Mouse (Mus musculus) embryonic facial prominence, embryonic 11.5 days (tissue): ENCODE measurements around the gene Sox4. TPM values are rescaled to one million over a fixed set of nuclear protein-coding genes. Genes with fewer than 3 reads are reported as not detected.
A peak's percentile ranks its signal among the peaks of the same experiment; 100 is the strongest.

ENCODE experiments used
- ATAC-seq: fragments of 200-750 bp; cut with Nextera tagmentation; replicated peaks from 2 replicates; pipeline ENCODE4 v1.8.0; 2017; ENCODE audit warnings: low read depth; ENCODE audit not compliant: insufficient number of reproducible peaks, low FRiP score, low TSS enrichment
- DNase-seq: peaks from one replicate; pipeline ENCODE4 v3.0.0-alpha.2; 2015; ENCODE audit warnings: low spot score
- H3K27ac ChIP-seq: fragments of 300-500 bp; sonication (generic); replicated peaks from 2 replicates; pipeline ENCODE4 v1.5.1; 2014; ENCODE audit warnings: mild to moderate bottlenecking, low read depth, low read length, control low read depth
- H3K27me3 ChIP-seq: fragments of 300-500 bp; sonication (generic); 2 replicates; pipeline ENCODE4 v1.6.1; 2014; ENCODE audit warnings: mild to moderate bottlenecking, low read length, moderate library complexity, mixed read lengths; ENCODE audit not compliant: control insufficient read depth, insufficient read depth
- H3K36me3 ChIP-seq: fragments of 300-500 bp; sonication (generic); replicated peaks from 2 replicates; pipeline ENCODE4 v1.6.1; 2014; ENCODE audit warnings: low read depth, mild to moderate bottlenecking, low read length, moderate library complexity, mixed read lengths; ENCODE audit not compliant: control insufficient read depth, insufficient read depth
- H3K4me1 ChIP-seq: fragments of 300-500 bp; sonication (generic); 2 replicates; pipeline ENCODE4 v1.6.1; 2014; ENCODE audit warnings: low read length, mixed read lengths; ENCODE audit not compliant: control insufficient read depth, insufficient read depth
- H3K4me2 ChIP-seq: fragments of 300-500 bp; sonication (generic); 2 replicates; pipeline ENCODE4 v1.6.1; 2014; ENCODE audit warnings: low read depth, mild to moderate bottlenecking, control low read depth, low read length, moderate library complexity
- H3K4me3 ChIP-seq: fragments of 300-500 bp; sonication (generic); 2 replicates; pipeline ENCODE4 v1.5.1; 2014; ENCODE audit warnings: low read depth, low read length, control low read depth
- H3K9ac ChIP-seq: fragments of 300-500 bp; sonication (generic); replicated peaks from 2 replicates; pipeline ENCODE4 v1.6.1; 2014; ENCODE audit warnings: mild to moderate bottlenecking, control low read depth, low read length
- H3K9me3 ChIP-seq: fragments of 300-500 bp; sonication (generic); replicated peaks from 2 replicates; pipeline ENCODE4 v1.6.1; 2016; ENCODE audit warnings: mild to moderate bottlenecking, low read length, inconsistent platforms, mixed read lengths; ENCODE audit not compliant: control insufficient read depth
- WGBS: fragments of 180-500 bp; shearing (Covaris S2); extraction: QIAGEN DNeasy Blood & Tissue Kit; methylation state at CpG from one replicate; pipeline ENCODE4 v1.1.7; 2014; 5-methylcytosine and 5-hydroxymethylcytosine counted together
- polyA plus RNA-seq: library from polyadenylated mRNA; unstranded; fragments of >200 nt; fragmentation: Nextera tagmentation; extraction: Ambion mirVana; gene quantifications from 2 replicates; pipeline ENCODE4 v1.2.1, GENCODE M21; 2014

The Sox4 gene
- polyA plus RNA-seq, result 111 and 126 TPM in 2 replicates

DNA sequence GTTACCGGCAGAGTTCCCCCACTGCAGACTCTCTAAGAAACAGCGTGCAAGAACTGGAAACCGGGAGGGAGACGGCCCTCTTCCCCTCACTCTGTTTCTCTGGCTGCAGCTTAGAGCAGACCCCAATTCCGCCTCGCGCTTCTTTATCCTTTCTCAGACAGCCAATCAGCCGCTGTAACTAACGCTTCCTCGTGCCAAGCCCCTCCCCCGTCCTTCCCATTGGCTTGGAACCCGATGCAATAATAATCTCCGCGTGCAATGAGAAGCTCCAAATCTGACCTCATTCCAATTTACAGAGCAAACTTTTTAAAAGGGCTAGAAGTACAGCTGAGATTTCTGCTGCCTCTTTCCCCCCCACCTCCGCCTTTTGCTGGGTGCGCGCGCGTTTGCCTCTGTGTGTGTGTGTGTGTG, at the start of gene Sox4:
Sox4 (minus strand) TSS at position 133 of the 411 bp plus-strand sequence.
- peak; percentile 88 for ATAC-seq
- no peaks in the 10 kb centered on the region for H3K27me3 ChIP-seq
- no peaks in the 10 kb centered on the region for H3K4me1 ChIP-seq
- peak; percentile 99 for DNase-seq
- H3K4me3 ChIP-seq, result peak within 1 kb of the TSS; percentile 100
- WGBS, result under 1% methylated on average over 19 of the region's 19 CpGs
- peak within 1 kb of the TSS; percentile 45 for H3K4me2 ChIP-seq
- no peaks in the 10 kb centered on the region for H3K36me3 ChIP-seq
- peak within 1 kb of the TSS; percentile 100 for H3K27ac ChIP-seq
- peak within 1 kb of the TSS; percentile 99 for H3K9ac ChIP-seq
- H3K9me3 ChIP-seq, result no peaks in the 10 kb centered on the region

DNA sequence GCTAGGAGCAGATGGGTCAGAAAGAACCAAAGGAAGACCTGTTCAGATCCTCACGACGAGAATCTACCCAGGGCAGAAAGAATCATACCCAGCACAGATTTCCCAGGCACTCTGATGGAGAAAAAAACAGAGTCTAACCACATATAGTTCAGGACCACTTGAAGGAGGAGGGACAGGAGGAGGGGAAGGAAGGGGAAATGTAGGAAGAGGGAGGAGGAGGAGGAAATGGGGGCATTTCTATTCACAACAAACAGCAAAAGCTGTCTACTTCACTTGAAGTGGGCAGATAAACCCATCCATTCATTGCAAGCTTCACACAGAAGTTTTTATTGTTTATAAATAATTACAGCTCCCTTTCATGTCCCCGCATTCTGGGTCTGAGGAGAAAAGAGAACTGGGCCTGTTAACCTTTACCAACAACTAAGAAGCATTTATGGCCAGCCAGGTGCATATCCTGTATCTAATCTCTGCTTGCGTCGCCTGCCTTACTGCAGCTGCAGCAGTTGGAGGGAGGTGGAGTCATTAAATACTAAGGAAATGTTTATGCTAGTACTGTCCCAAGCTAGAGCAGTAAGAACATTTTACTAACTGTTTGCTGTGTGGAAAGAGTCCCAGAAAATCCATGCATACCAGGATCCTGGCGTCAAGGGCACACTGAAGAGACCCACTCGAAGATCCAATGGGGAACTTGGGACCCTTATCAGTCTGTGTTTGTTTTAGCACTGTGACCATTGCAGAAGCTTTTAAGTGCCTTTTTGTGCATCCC, 38.6 kb upstream of the Sox4 start:
- Histone ChIP-seq H3K9ac (no peak overlapping the region), H3K36me3 (no peaks in the 10 kb centered on the region), H3K27ac (no peak overlapping the region), H3K4me2 (no peak overlapping the region), H3K4me3 (no peak overlapping the region), H3K4me1 (no peaks in the 10 kb centered on the region), H3K9me3 (no peaks in the 10 kb centered on the region), H3K27me3 (no peaks in the 10 kb centered on the region)
- 65% methylated on average over 7 of the region's 7 CpGs for WGBS
- no peak for ATAC-seq
- no peak for DNase-seq

DNA sequence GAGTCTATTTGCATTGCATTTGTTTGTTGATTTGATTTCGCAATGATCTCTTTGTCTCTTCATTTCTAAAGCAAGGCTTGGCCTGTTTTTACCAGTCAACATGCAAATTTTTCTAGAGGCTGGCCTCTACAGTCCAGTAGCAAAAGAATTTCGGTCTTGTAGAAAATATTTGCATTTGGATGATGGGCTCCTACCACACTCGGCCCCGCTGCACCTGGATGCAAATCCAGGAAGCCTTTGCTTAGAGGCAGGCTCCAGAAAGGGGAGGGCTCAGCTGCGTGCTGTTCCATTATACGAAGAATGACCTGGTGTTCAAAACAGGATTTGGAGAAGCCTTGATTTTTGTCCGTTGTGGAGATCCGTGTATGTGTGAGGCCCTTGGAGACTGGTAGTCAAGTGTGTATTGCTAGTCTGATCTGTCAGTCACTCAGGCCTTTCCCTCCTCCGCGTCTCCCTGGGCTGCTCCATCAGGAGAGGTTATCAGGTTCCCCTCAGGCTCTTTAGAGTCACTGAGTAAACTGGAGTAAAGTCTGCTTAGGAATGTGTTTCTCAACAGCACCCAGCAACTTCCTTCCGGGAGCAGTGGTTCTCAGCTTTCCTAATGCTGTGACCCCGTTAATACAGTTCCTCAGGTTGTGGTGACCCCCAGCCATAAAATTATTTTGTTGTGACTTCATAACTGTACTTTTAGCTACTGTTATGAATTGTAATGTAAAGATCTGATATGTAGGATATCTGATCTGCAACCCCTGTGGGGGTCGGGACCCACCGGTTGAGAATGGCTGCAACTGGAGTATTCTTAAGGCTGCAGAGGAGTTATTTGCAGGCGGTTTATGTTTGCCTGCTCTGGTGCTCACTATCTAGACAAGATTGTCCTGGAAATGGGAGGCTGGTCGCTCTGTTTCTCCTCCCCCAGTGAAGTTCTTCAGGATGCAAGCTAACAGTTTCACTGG, 35.5 kb upstream of the Sox4 start:
- 31% methylated on average over 16 of the region's 16 CpGs for WGBS
- Histone ChIP-seq H3K9me3 (no peaks in the 10 kb centered on the region), H3K27me3 (no peaks in the 10 kb centered on the region), H3K4me2 (no peak overlapping the region), H3K4me1 (no peaks in the 10 kb centered on the region), H3K27ac (no peak overlapping the region), H3K36me3 (no peaks in the 10 kb centered on the region), H3K9ac (no peak overlapping the region), H3K4me3 (no peak overlapping the region)
- 0 out of 2 replicates have a peak, but pooled peaks have one; percentile 34 for ATAC-seq
- peak; percentile 48 for DNase-seq

DNA sequence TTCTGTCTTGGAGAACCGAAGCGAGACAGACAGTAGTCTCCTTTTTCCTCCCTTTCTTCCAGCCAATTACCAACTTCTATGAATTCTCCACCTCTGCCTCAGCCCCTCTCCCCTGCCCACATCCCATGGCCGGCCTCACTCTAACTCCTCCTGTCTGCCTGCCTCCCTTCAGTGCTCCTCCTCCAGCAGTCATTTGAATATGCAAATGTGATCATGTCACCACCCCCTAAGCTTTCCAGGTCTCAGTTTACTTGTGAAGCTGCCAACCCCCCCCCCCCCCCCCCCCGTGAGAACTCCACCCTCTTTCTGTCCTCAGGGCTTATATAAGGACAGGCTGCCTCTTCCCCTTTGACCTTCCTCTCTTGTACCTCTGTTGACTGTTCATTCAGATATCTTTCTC, 27.2 kb upstream of the Sox4 start:
- Histone ChIP-seq H3K9me3 (no peaks in the 10 kb centered on the region), H3K4me2 (no peak overlapping the region), H3K27me3 (no peaks in the 10 kb centered on the region), H3K9ac (no peak overlapping the region), H3K36me3 (no peaks in the 10 kb centered on the region), H3K4me3 (no peak overlapping the region), H3K4me1 (no peaks in the 10 kb centered on the region), H3K27ac (no peak overlapping the region)
- ATAC-seq (no peak), DNase-seq (no peak)
- 42% methylated on average over 4 of the region's 4 CpGs for WGBS

DNA sequence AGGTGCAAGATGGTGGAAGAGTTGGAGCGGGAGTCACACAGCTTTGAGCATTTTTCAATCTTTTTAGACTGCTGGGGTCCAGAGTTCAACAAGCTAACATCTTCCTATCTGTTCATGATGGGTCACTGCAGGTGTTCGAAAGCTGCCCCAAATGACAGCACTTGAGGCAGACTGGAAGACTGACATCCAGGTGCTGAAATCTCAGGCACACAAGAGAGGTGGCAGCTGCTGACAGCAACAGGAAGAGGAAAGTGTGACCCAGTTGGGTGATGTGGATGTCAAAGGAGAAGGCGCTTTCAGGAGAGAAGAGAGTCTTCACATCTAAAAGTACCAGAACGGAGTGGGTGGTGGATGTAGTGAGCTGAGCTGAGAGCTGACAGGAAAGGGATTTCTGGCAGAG, 21.5 kb upstream of the Sox4 start:
- DNase-seq, result no peak
- 94% methylated on average over 4 of the region's 4 CpGs for WGBS
- H3K4me2 ChIP-seq, result no peak overlapping the region
- no peak overlapping the region for H3K27ac ChIP-seq
- H3K36me3 ChIP-seq, result no peaks in the 10 kb centered on the region
- H3K27me3 ChIP-seq, result no peaks in the 10 kb centered on the region
- H3K9ac ChIP-seq, result no peak overlapping the region
- no peaks in the 10 kb centered on the region for H3K4me1 ChIP-seq
- H3K4me3 ChIP-seq, result no peak overlapping the region
- no peak for ATAC-seq
- H3K9me3 ChIP-seq, result no peaks in the 10 kb centered on the region

DNA sequence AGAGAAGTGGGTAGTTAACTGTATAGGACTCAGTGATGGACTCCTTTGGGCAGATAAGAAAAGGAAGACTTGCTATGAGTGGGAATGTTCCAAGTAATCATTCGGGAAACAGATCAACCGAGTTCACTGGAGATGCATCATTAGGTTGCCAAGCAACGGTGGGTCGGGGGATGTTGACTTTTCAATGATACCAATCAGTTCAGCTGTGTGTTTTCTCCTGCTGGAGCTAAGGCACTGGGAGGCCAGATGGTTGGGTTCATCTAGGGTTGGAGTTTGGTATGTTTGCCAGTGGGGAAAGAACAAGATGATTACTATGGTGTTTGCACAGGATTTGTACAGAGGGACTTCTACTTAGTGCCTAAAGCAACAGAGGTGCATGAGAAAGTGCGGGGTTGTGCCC, 21.1 kb upstream of the Sox4 start:
- Histone ChIP-seq H3K4me2 (no peak overlapping the region), H3K36me3 (no peaks in the 10 kb centered on the region), H3K27me3 (no peaks in the 10 kb centered on the region), H3K4me3 (no peak overlapping the region), H3K4me1 (no peaks in the 10 kb centered on the region), H3K27ac (no peak overlapping the region), H3K9me3 (no peaks in the 10 kb centered on the region), H3K9ac (no peak overlapping the region)
- 59% methylated on average over 5 of the region's 5 CpGs for WGBS
- ATAC-seq (no peak), DNase-seq (no peak)

DNA sequence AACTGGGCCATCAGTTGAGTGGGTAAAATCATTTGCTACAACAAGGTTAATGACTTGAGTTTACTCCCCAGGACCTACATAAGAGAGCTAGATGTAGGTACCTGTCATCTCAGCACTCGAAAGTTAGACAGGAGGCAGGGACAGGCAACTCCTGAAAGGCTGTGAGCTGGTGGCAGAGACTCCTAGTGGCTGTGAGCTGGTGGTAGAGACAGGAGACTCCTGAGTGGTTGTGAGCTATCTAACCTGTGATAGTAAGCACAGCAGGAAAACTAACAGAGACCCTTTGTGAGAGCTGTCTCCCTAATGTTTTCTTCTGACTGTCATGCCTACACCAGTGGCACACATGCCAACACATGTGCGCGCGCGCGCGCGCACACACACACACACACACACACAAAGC, 7.4 kb upstream of the Sox4 start:
- H3K4me3 ChIP-seq, result no peak overlapping the region
- no peak overlapping the region for H3K9ac ChIP-seq
- 97% methylated on average over 8 of the region's 8 CpGs for WGBS
- H3K4me2 ChIP-seq, result no peak overlapping the region
- H3K36me3 ChIP-seq, result no peaks in the 10 kb centered on the region
- H3K9me3 ChIP-seq, result no peaks in the 10 kb centered on the region
- ATAC-seq (no peak), DNase-seq (no peak)
- H3K27me3 ChIP-seq, result no peaks in the 10 kb centered on the region
- no peak overlapping the region for H3K27ac ChIP-seq
- no peaks in the 10 kb centered on the region for H3K4me1 ChIP-seq
